Mouse (Mus musculus) mesoderm, embryonic 11.5 days (tissue): ENCODE measurements around the gene Vps54.
"Not testable (repeated sequence)": the region's sequence is repeated elsewhere in the genome, so short reads cannot be mapped to it uniquely, and the experiment has no call there.

Experiments
- DNase-seq: peaks from one replicate; pipeline ENCODE4 v3.0.0-alpha.2; 2012; ENCODE audit warnings: low read depth, low spot score

Vps54 gene

DNA sequence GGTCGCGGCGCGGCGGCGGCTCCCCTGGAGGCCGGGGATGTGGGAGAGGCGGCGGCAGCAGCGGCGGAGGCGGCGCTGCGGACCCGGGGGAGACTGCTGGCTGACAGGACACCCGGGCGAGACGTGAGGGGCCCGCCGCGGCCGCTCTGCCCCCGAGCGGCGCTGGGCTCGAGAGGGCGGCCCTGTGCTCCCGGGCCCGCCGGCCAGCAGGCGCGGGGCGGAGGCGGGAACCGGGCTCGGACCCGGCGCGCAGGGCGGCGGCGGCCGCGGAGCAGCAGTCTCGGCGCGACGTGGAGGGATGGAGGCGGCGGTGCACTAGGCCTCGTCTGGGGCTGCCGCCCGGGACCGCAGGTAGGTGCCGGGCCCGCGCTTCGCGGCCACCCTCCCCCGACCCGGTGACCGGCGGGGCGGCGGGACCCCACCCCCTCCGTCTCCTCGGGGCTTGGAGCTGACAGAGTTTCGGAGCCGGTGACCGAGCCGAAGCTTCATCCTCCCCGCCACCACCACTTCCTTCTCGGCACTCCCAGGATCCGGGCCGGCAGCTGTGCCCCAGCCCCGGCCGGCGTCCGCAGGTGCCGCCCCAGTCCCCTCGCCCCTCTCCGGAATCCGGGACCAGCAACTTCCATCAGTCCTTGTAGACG is at the start of gene Vps54:
Gene Vps54, plus strand, starts transcription at position 261 of the 641 bp plus-strand sequence.
- DNase-seq: peak; percentile 37

DNA sequence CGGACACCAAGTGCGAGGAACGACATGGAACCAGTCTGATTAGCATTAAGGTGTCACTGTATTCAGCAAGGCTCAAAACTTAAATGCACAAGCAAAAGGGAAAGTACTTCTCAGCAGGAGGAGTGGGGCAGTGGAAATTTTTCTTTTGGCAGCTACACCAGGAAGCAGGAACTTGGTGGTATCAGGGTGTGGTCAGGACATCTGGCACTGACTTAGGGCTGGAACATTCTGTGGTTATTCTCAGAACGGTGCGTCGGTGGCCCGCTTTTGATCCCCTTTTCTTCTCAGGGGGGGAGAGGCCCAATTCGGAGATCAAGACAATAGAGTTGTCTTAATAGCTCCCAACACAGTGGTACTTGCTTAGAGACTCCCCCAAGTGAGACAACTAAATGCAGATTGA is 47.3 kb upstream of the Vps54 start:
- DNase-seq: not testable (repeated sequence)

DNA sequence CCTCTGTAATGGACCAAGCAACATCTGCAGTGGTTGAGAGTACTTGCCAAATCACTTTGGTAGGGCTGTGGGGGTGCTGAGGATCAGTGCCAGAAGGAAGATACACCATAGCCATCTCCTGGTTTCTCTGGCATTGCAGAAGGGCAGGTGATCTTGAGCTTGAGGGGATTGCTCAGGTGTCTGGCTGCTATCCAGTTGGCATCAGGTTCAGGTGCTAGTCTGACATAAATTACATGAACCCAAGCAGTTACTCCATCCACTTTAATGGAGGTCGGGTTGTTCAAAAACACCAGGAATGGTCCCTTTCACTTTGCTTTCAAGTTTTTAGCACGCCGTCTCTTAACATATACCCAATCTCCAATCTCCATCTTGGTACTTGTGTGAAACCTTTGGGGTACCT is 44.2 kb upstream of the Vps54 start:
- DNase-seq: no peak

GRCm38 (mm10) chr11:21209046-21209445 is 30.0 kb upstream of the Vps54 start:
- no peak for DNase-seq

- DNase-seq: not testable (repeated sequence)
These were observed 29.4 kb upstream of the Vps54 start for GRCm38 (mm10) chr11:21209701-21210100.

GRCm38 (mm10) chr11:21217419-21217818 is 21.7 kb upstream of the Vps54 start:
- no peak for DNase-seq

DNA sequence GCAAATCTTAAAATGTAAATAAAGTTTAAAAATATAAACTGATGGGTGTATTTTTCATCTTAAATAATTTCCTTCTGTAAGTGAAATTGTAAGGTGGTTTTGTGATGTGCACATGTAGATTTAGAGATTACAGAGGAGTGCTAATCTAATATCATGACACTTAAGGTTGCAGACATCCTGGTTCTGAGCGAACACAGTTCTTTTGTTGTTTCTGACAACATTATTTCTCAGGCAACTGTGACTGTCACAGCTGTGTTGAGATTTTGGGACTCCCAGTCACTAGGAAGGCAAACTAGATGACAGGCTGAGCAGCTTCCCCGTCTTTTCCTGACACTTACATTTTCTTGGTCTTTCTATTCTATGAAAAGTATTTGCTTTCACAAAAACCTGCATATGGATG is 19.8 kb upstream of the Vps54 start:
- no peak for DNase-seq

DNA sequence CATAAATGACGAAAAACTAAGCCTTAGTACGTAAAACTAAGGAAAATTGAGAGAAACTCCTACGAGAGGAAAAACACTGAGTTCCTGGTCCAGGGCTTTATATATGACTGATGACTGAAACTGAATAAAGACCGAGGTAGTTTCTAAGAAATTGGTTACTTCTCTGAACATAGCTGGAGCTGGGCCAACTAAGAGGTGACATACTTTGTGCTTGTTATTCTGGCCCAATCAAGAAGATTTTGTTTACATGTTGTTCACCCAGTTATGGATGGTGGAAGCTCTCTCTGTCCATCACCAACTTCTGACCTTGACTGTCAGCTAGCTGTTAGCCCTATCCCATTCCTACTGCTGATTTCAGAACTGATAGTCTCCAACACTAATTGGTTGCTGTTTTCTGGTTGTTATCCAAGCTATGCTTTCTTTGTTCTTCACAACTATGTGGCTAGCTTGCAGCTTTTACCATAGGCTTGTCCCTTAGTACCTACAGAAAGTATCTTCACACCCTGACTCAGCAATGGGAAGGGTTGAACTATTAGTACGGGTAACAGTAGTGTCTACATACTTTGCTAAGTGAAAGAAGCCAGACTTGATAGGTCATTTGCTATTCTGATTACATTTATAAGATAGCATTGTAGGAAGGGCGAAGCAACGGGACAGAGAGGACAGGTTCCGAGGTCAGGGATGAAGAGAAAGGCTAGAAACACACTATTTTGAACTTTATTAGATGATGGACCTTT is 19.1 kb upstream of the Vps54 start:
- no peak for DNase-seq

DNA sequence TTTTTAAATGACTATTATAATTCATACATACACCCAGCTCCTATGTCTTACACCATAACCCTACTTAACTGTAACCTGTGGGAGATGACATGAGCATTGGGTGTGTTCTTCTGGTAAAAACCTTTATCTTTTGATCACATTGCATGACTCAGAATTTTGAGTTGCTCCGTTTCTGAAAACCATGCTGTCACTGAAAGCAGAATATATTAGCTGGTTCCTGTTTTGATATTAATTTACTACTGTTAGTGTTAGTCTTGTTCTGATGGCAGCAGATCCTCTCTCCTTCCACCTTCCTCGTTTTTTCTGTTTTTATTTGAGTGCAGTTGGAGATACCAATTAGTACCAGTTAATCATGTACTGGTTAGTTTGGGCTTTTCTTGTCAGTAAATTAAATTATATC is 18.3 kb upstream of the Vps54 start:
- DNase-seq: no peak

- DNase-seq: no peak
These were observed 17.7 kb upstream of the Vps54 start for GRCm38 (mm10) chr11:21221396-21221795.

DNA sequence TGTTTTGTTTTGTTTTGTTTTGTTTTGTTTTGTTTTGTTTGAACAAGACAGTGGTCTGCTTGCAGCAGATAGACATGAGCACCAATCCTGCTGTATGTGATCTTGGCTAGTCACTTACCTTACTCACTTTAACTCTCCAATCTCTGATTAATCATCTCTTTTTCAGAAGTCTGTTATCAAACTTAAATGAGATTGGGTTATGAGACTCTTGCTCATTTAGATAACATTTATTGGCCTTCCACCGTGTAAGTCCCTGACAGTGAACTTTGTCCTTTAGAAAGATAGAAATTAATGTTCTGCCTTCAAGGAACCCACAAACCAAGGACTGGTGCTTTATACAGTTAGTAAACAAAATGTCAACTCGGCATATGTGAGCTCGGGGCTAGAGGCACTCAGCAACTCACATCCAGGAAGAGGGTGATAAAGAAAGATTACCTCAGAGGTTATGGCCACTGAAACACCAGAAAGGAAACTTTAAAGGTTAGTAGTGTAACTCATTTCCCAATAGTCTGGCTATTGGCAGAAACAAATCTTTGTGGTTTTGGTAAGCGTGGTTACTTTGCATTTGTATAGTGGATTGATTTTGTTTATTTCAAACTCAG is 16.4 kb upstream of the Vps54 start:
- DNase-seq: no peak

GRCm38 (mm10) chr11:21223539-21223938 is 15.5 kb upstream of the Vps54 start:
- no peak for DNase-seq

DNA sequence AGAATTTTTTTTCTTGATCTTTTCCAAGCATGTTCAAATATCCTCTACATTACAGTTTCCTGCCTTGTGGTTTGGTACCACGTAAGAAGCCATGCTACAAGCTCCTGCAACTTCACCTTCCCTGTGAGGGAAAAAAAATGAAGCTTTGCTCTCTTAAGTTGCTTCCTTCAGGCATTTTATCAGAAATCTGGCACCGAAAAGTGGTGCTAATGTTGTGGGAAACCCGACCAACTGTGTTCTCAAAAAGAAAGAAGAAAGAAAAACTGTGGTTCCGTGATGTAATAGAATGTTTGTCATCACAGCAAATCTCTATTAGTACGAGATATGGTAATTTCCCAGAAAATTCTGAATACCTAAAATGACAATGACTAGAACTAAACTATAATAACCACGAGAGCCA is 15.0 kb upstream of the Vps54 start:
- DNase-seq: no peak

- DNase-seq: no peak
These were observed 14.6 kb upstream of the Vps54 start for GRCm38 (mm10) chr11:21224446-21224845.

DNA sequence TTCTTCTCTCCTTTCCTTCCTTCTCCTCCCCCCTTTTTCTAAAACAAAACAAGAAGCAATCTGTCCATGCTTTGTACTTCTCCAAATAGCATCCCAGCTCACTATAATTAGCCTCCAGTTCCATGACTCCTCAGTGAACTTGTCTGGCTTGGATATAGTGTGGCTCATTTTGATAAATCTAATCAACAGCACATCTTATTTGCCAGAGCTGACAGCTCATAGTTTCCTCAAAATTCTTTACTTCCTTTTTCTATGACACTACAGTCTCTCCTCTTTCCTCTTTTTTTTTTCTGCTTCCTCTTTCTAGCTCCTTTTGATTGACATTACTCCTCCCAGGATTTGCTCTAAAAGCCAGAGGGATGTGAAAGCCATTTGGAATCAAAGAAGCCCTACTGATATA is 14.1 kb upstream of the Vps54 start:
- no peak for DNase-seq

- no peak for DNase-seq
These were observed 3.7 kb upstream of the Vps54 start for GRCm38 (mm10) chr11:21235381-21235780.

- DNase-seq: no peak
These were observed 3.3 kb upstream of the Vps54 start for GRCm38 (mm10) chr11:21235821-21236220.

DNA sequence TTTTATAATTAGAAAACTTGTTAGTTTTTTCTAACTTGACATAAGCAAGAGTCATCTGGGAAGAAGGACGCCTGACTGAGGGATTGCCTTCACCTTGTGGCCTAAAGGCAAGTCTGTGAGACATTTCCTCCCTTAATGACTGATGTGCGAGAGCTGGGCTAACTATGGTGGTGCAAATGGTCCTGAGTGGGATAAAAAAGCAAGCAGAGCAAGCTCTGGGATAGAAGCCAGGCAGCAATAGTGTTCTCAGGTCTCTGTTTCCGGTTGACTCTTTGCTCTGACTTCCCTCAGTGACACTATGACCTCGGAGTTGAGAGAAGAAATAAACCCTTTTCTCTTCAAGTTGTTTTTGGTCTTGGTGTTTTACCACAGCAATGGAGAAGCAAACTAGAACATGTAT is 2.1 kb upstream of the Vps54 start:
- no peak for DNase-seq

DNA sequence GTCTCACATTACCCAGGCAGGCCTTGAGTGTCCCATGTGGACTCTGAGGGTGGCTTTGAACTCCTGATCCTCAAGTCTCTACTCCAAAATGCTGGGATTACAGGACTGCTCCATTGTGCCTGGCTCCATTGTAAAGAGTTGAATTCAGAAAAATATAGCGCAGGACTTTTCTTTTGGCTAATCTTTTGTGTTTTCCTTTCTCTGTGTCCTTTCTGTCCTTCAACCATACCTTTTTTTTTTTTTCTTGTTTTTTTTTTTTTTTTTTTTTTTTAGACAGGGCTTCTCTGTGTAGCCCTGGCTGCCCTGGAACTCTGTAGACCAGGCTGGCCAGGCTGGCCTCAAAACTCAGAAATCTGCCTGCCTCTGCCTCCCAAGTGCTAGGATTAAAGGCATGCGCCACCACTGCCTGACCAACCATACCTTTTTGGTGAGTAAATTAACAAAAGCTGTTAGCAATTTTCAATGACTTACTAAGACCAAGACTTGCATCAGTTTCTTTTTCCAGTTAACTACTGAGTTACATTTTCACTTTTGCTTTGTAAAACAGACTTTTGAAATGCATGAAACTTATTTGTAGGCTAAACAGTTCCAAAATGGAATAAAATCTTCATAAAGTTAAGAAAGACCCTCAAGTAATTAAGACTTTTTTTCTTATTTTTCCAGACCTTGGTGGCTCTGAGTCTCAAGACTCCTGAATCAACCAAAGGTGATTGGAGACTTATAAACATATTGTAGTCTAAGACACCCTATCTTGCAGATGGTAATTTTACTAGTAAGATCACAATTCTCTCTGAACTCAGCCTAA is 1.4 kb upstream of the Vps54 start:
- no peak for DNase-seq

- peak; percentile 51 for DNase-seq
These were observed 631 bp upstream of the Vps54 start for GRCm38 (mm10) chr11:21238279-21239020.

DNA sequence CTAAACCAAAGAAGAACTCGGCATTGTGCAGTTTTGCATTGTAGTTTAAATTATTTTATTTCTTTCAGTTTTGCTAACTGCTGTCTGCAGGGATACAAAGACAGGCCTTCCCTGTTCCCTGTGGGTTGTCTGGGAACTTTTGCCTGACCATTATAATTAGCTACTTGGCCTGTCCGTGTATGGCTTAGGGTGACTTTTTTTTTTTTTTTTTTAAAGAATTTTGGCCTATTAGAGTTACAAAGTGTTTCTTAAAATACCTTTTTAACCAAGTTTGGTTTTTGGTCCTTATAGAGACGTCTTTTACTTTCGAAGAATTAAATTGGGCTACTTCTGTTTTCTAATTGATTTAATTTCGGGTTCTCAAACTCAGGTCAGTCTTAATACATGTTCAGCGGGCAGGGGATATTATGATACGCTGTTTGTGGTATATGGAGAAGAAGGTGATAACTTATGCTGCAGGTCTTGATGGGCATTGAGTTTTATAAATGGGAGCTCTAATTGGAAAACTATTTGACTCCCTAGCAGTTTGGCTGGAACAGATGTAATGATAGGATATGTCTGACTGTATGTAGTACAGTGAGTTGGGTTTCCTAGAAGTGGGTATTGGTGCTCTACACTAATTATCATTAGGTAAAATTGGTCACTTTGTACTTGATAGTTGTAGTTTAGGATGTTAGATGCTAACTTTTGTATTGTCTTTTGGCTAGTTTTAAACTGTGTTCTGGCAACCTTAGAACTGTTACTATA is 855 bp downstream of the Vps54 start:
- DNase-seq: no peak
